Mouse (Mus musculus) kidney, adult 18-20 months (tissue): ENCODE data around the gene Gpr176.
"Not testable (repeated sequence)": the region's sequence is repeated elsewhere in the genome, so short reads cannot be mapped to it uniquely, and the experiment has no call there.

Experiments
- DNase-seq: peaks from one replicate; pipeline ENCODE4 v3.0.0; 2021

The Gpr176 gene

GRCm38 (mm10) chr2:118298601-118299000 lies 74.6 kb downstream of the Gpr176 start:
- DNase-seq, result no peak

- DNase-seq, result no peak
Observed at GRCm38 (mm10) chr2:118297966-118298365, 75.3 kb downstream of the Gpr176 start.

GRCm38 (mm10) chr2:118295505-118295904 lies 77.7 kb downstream of the Gpr176 start:
- peak; percentile 6 for DNase-seq

GRCm38 (mm10) chr2:118293583-118293982 lies 79.6 kb downstream of the Gpr176 start:
- no peak for DNase-seq

GRCm38 (mm10) chr2:118289066-118289460 lies 84.2 kb downstream of the Gpr176 start:
- DNase-seq, result not testable (repeated sequence)

GRCm38 (mm10) chr2:118288326-118289065 lies 84.7 kb downstream of the Gpr176 start:
- no peak for DNase-seq

- DNase-seq, result no peak
Observed at GRCm38 (mm10) chr2:118287678-118288077, 85.5 kb downstream of the Gpr176 start.

- DNase-seq, result no peak
Observed at GRCm38 (mm10) chr2:118282467-118282866, 90.8 kb downstream of the Gpr176 start.

GRCm38 (mm10) chr2:118278249-118278648 lies 95.0 kb downstream of the Gpr176 start:
- DNase-seq, result no peak

GRCm38 (mm10) chr2:118271606-118272005 lies 101.6 kb downstream of the Gpr176 start:
- no peak for DNase-seq

- DNase-seq, result no peak
Observed at GRCm38 (mm10) chr2:118270213-118270612, 103.0 kb downstream of the Gpr176 start.

- no peak for DNase-seq
Observed at GRCm38 (mm10) chr2:118263914-118264201, 109.4 kb downstream of the Gpr176 start.

- peak; percentile 37 for DNase-seq
Observed at GRCm38 (mm10) chr2:118263151-118263913, 109.9 kb downstream of the Gpr176 start.

GRCm38 (mm10) chr2:118262673-118263072 lies 110.5 kb downstream of the Gpr176 start:
- no peak for DNase-seq

- no peak for DNase-seq
Observed at GRCm38 (mm10) chr2:118259746-118260145, 113.5 kb downstream of the Gpr176 start.

GRCm38 (mm10) chr2:118257094-118257493 lies 116.1 kb downstream of the Gpr176 start:
- DNase-seq, result no peak

- DNase-seq, result peak; percentile 92
Observed at GRCm38 (mm10) chr2:118256621-118257053, 116.6 kb downstream of the Gpr176 start, which contains the start of gene Fsip1. Fsip1 (minus strand) TSS chr2:118256966.

GRCm38 (mm10) chr2:118254516-118254915 lies 118.7 kb downstream of the Gpr176 start:
- DNase-seq, result no peak

GRCm38 (mm10) chr2:118248966-118249365 lies 124.3 kb downstream of the Gpr176 start:
- DNase-seq, result no peak

- DNase-seq, result peak; percentile 47
Observed at GRCm38 (mm10) chr2:118248016-118248415, 125.2 kb downstream of the Gpr176 start.

- DNase-seq, result peak; percentile 77
Observed at GRCm38 (mm10) chr2:118245914-118246313, 127.3 kb downstream of the Gpr176 start.

GRCm38 (mm10) chr2:118236196-118236595 lies 137.0 kb downstream of the Gpr176 start:
- DNase-seq, result no peak

- no peak for DNase-seq
Observed at GRCm38 (mm10) chr2:118235614-118236013, 137.6 kb downstream of the Gpr176 start.

- DNase-seq, result no peak
Observed at GRCm38 (mm10) chr2:118230544-118230943, 142.7 kb downstream of the Gpr176 start.
